Mouse (Mus musculus) heart, embryonic 11.5 days (tissue): ENCODE results near the gene Stat5a. TPM values are rescaled to one million over a fixed set of nuclear protein-coding genes. Genes with fewer than 3 reads are reported as not detected.
A peak's percentile ranks its signal among the peaks of the same experiment; 100 is the strongest.

Experiments
- ATAC-seq: fragments of 200-750 bp; cut with Nextera tagmentation; replicated peaks from 2 replicates; pipeline ENCODE4 v1.8.0; 2017; ENCODE audit warnings: moderate library complexity; ENCODE audit not compliant: insufficient number of reproducible peaks, low FRiP score, low TSS enrichment
- H3K27ac ChIP-seq: fragments of 300-500 bp; sonication (generic); 2 replicates; pipeline ENCODE4 v1.5.1; 2014; ENCODE audit warnings: mild to moderate bottlenecking, low read depth, low read length
- H3K27me3 ChIP-seq: fragments of 300-500 bp; sonication (generic); 2 replicates; pipeline ENCODE4 v1.6.1; 2014; ENCODE audit warnings: mild to moderate bottlenecking, low read length, mixed read lengths; ENCODE audit not compliant: control insufficient read depth, insufficient read depth
- H3K36me3 ChIP-seq: fragments of 300-500 bp; sonication (generic); 2 replicates; pipeline ENCODE4 v1.6.1; 2014; ENCODE audit warnings: mild to moderate bottlenecking, low read length, moderate library complexity, mixed read lengths; ENCODE audit not compliant: control insufficient read depth, insufficient read depth
- H3K4me1 ChIP-seq: fragments of 300-500 bp; sonication (generic); 2 replicates; pipeline ENCODE4 v1.6.1; 2014; ENCODE audit warnings: low read length; ENCODE audit not compliant: control insufficient read depth, insufficient read depth
- H3K4me2 ChIP-seq: fragments of 300-500 bp; sonication (generic); 2 replicates; pipeline ENCODE4 v1.6.1; 2014; ENCODE audit warnings: mild to moderate bottlenecking, moderate library complexity
- H3K4me3 ChIP-seq: fragments of 300-500 bp; sonication (generic); 2 replicates; pipeline ENCODE4 v1.5.1; 2014; ENCODE audit warnings: low read depth, low read length
- H3K9ac ChIP-seq: fragments of 300-500 bp; sonication (generic); 2 replicates; pipeline ENCODE4 v1.6.1; 2014; ENCODE audit warnings: mild to moderate bottlenecking, low read depth, low read length, moderate library complexity
- H3K9me3 ChIP-seq: fragments of 300-500 bp; sonication (generic); replicated peaks from 2 replicates; pipeline ENCODE4 v1.6.1; 2016; ENCODE audit warnings: low read length; ENCODE audit not compliant: control insufficient read depth
- WGBS: fragments of 180-500 bp; shearing (Covaris S2); extraction: QIAGEN DNeasy Blood & Tissue Kit; methylation state at CpG from one replicate; pipeline ENCODE4 v1.1.7; 2014; ENCODE audit not compliant: insufficient replicate concordance; 5-methylcytosine and 5-hydroxymethylcytosine counted together
- polyA plus RNA-seq: library from polyadenylated mRNA; unstranded; fragments of >200 nt; fragmentation: Nextera tagmentation; extraction: Ambion mirVana; gene quantifications from 2 replicates; pipeline ENCODE4 v1.2.1, GENCODE M21; 2014

Stat5a gene
- polyA plus RNA-seq, 1 experiment from 2014 or later: 5.6 TPM

DNA sequence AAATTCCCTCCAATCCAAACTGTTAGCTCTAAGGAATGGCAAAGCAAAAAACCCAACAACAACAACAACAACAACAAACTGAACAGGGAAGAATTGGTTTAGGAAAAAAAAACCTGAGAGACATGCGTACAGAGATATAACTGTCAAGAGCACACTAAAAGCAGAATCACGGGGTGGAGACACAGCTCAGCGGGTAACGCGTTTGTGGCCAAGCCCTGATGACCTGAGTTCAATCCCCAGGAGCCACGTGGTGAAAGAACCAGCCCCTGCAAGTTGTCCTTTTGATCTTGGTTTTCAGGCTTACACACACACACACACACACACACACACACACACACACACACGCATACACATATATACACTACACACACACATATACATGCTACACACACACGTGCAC, 40.1 kb upstream of the Stat5a start:
- no peak overlapping the region for H3K4me3 ChIP-seq
- no peak overlapping the region for H3K4me2 ChIP-seq
- ATAC-seq: no peak
- no peaks in the 10 kb centered on the region for H3K36me3 ChIP-seq
- H3K4me1 ChIP-seq: peaks cover 55% of the 10 kb centered on the region
- H3K27me3 ChIP-seq: no peaks in the 10 kb centered on the region
- H3K9me3 ChIP-seq: no peaks in the 10 kb centered on the region
- 81% methylated on average over 8 of the region's 8 CpGs for WGBS
- no peak overlapping the region for H3K9ac ChIP-seq
- H3K27ac ChIP-seq: no peak overlapping the region

DNA sequence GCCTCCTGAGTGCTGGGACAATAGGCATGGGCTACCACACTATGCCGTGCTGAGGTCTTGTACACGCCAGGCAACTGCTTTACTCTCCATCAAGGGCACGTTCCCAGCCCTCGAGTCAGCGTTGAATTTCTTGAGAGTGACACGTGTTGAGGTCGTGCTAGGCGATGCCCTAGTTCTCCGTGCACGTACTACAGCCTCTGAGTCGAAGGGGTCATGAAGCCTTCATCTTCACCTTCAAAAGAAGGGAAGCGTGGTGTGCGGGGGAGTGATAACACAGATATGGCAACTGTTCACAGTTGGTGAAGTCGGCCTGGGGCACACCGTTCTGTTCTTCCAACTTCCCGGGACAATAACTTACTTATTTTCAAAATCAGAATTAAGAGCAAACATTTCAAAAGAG, 39.5 kb upstream of the Stat5a start:
- Histone ChIP-seq H3K4me1 (peaks cover 55% of the 10 kb centered on the region), H3K4me3 (no peak overlapping the region), H3K27ac (no peak overlapping the region), H3K27me3 (no peaks in the 10 kb centered on the region), H3K9me3 (no peaks in the 10 kb centered on the region), H3K36me3 (no peaks in the 10 kb centered on the region), H3K4me2 (no peak overlapping the region), H3K9ac (no peak overlapping the region)
- WGBS: 53% methylated on average over 16 of the region's 16 CpGs
- no peak for ATAC-seq

DNA sequence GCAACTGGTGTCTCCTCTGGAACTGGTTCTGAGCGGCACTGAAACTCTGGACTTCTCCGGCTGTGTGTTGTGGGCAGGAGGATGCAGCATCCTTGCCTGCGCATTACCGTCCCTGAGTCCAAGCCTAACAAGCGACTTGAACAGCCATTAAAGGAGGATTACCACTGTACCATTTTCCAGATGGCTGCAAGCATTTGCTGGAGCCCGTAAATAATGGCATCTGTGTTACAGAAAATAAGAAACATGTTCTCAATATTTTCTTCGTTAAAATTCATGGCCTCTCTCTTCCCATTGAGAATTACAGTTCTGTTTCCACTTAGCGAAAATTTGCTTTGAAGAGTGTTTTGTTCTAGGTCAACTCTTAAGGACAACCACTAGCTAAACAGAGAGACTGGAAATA, 39.1 kb upstream of the Stat5a start:
- Histone ChIP-seq H3K4me2 (no peak overlapping the region), H3K4me3 (no peak overlapping the region), H3K9me3 (no peaks in the 10 kb centered on the region), H3K27ac (no peak overlapping the region), H3K9ac (no peak overlapping the region), H3K36me3 (no peaks in the 10 kb centered on the region), H3K4me1 (peaks cover 55% of the 10 kb centered on the region), H3K27me3 (no peaks in the 10 kb centered on the region)
- WGBS: 86% methylated on average over 8 of the region's 8 CpGs
- no peak for ATAC-seq

DNA sequence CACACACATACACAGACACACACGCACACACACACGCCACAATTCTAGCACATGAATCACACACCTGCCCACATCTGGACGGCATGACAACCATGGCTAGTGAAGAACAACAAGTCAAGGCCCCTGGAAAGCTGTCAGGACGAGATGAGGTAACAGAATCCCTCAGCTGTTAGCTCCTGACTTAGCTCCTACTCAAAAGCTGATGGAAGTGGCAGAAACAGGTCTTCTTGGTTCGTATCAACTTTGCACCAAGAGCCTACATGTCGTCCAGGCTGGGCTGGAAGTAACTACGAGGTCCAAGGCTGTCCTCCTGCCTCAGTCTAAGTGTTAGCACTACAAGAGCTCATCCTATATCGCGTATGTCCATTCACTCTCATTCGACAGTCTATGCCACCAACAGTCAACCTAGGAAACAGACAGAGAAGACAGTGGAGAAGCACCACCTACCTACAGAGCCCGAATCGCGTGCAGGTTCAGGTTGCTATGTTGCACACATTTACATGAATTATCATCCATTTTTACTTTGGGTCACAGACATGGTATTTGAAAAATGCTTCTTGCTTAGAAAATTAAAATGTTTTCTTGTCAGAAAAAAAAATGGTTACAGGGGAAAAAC, 37.4 kb upstream of the Stat5a start:
- H3K27ac ChIP-seq: no peak overlapping the region
- H3K36me3 ChIP-seq: no peaks in the 10 kb centered on the region
- H3K27me3 ChIP-seq: no peaks in the 10 kb centered on the region
- no peak overlapping the region for H3K4me2 ChIP-seq
- no peaks in the 10 kb centered on the region for H3K9me3 ChIP-seq
- H3K4me1 ChIP-seq: peaks cover 46% of the 10 kb centered on the region
- H3K4me3 ChIP-seq: no peak overlapping the region
- no peak for ATAC-seq
- no peak overlapping the region for H3K9ac ChIP-seq
- 89% methylated on average over 13 of the region's 13 CpGs for whole genome bisulfite sequencing

DNA sequence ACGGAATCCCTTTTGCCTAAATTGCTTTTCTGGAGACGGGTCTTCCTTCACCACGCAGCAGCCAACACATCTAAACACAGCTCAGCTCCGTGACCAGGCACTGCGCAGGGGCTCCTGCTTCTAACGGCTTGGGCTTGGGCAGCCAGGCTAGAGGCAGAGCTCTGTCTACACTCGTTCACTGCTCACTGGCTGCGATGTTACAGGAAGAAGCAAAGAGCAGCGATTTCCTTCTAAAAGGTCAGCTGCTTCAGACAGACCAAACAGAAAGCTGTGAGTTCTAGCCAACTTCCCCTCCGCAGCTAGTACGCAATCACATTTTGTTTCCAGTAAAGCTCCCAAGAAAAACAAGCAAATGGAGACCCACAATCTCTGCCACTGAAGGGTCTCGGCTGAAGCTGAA, 36.8 kb upstream of the Stat5a start:
- Histone ChIP-seq H3K27ac (peak overlapping the region; percentile 70), H3K9me3 (no peaks in the 10 kb centered on the region), H3K4me1 (peaks cover 39% of the 10 kb centered on the region), H3K36me3 (no peaks in the 10 kb centered on the region), H3K27me3 (no peaks in the 10 kb centered on the region), H3K4me2 (peak overlapping the region; percentile 39), H3K9ac (peak overlapping the region; percentile 36; the same call in 1 of the 2 replicates), H3K4me3 (no peak overlapping the region)
- no peak for ATAC-seq
- WGBS: 60% methylated on average over 12 of the region's 12 CpGs

DNA sequence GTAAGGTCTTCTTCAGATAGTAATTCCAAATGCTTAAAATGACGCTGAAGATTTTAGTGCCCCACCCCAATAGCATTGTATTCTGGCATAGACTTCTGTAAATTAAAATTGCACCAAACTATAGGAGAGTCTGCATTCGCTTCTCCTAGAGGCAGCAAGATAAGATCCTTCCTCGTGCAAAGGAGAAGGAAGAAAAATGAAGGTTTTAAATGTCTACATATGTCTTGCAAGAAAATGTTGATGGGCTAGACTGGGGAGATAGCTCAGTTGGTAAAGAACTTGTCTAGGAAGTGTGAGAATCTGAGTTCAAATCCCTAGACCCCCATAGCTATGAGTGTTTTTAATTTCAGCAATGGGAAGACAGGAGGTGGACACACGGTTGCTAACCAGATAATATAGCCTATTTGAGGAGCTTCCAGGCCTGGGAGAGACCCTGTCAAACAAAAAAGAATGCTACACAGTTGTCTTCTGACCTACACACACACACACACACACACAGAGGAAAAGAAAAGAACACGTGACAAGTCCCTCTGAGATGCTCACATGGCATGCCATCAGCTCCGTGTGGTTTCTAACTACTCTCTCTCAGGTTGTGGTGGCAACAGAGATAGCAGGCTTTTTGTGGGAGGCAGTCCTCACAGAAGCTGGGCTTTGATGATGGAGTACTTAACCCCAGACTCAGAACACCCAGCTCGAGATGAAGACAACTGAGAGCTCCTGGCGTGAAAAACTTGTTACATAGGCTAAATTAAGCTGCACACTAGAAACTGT, 35.4 kb upstream of the Stat5a start:
- Histone ChIP-seq H3K27me3 (no peaks in the 10 kb centered on the region), H3K27ac (peak overlapping the region; percentile 77), H3K4me3 (no peak overlapping the region), H3K4me1 (peaks cover 44% of the 10 kb centered on the region), H3K9me3 (no peaks in the 10 kb centered on the region), H3K4me2 (no peak overlapping the region), H3K36me3 (no peaks in the 10 kb centered on the region), H3K9ac (no peak overlapping the region)
- no peak for ATAC-seq
- 50% methylated on average over 8 of the region's 8 CpGs for WGBS

DNA sequence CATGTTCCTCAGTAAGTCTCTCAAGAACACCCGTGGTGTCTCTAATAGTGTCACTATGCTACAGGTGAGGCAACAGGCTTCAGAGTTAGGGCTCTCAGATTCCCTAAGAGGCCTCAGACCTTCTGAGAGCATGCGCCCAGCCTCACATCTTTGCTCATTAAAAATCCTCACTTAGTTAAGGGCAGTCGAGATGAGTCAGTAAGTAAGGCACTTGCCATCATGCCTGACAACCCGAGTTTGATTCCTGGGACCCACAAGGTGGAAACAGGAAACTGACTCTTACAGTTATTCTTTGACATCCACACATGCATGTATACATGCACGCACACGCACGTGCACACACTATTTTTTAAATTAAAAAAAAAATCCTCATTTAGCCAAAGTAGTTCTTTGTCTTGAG, 34.7 kb upstream of the Stat5a start:
- Histone ChIP-seq H3K4me3 (no peak overlapping the region), H3K27ac (peak overlapping the region; percentile 77), H3K4me2 (no peak overlapping the region), H3K9ac (no peak overlapping the region), H3K4me1 (peaks cover 47% of the 10 kb centered on the region), H3K27me3 (no peaks in the 10 kb centered on the region), H3K9me3 (no peaks in the 10 kb centered on the region), H3K36me3 (no peaks in the 10 kb centered on the region)
- 73% methylated on average over 7 of the region's 7 CpGs for WGBS
- no peak for ATAC-seq

DNA sequence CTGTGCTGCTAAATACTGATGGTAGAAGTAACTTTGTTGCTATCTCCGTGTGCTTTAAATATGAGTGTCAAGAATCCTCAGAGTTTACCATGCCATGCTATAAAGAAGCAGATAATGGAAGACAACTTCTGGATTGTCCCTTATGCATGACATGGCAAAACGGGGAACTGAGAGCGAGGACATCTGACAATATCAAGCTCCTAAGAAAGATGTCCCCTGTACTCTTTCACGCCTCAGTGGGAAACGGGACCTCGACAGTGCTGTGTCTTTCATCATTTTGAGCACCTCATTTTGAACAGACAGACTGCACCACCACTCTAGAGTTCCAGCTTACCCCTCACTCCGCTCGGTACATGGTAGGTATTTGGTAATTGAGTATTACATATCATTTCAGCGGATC, 33.7 kb upstream of the Stat5a start:
- no peak overlapping the region for H3K9ac ChIP-seq
- no peak for ATAC-seq
- H3K27me3 ChIP-seq: no peaks in the 10 kb centered on the region
- H3K27ac ChIP-seq: peak overlapping the region; percentile 60
- H3K4me3 ChIP-seq: no peak overlapping the region
- H3K36me3 ChIP-seq: no peaks in the 10 kb centered on the region
- no peaks in the 10 kb centered on the region for H3K9me3 ChIP-seq
- H3K4me1 ChIP-seq: peaks cover 38% of the 10 kb centered on the region
- no peak overlapping the region for H3K4me2 ChIP-seq
- WGBS: 78% methylated on average over 9 of the region's 9 CpGs
